Mouse (Mus musculus): ENCODE measurements around the gene Pole4.

DNA sequence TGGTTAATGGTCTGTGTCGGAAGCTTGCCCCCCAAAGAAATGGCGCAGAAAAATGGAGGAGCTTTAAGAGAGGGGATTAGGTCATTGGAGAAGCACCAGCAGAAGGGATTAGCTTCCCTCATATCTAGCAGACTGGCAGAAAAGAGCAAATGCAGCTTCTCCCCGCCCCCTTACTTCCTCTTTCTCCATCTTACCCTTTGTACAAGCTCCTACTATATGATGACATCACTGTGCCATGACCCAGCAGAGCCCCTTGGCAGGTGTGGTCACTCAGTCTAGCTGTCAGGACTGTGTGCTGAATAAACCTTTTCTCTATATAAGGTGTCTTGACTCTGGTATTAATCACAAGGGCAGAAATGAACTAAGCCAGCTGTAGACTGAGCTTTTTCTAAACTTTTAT, 10.5 kb upstream of the Pole4 start:
- no peak for TF ChIP-seq GATA1 (IDR thresholded peaks at IDR 0.05; ENCODE audit: borderline replicate concordance, low read length)
- TF ChIP-seq FLI1 (IDR thresholded peaks at IDR 0.05; ENCODE audit: low read length), result no peak
